Mouse (Mus musculus) E14TG2a.4 (cell line): ENCODE measurements around the gene Olfr845.

ENCODE experiments used
- CTCF ChIP-seq: conservative IDR thresholded peaks from 2 replicates; pipeline ENCODE4 v1.5.1; 2014; ENCODE audit warnings: low read length
- NANOG ChIP-seq: IDR thresholded peaks from 2 replicates; pipeline ENCODE4 v1.6.1; 2014; ENCODE audit warnings: borderline replicate concordance, low read length, mixed read lengths
- POU5F1 ChIP-seq: IDR thresholded peaks from 2 replicates; pipeline ENCODE4 v1.6.1; 2014; ENCODE audit warnings: low read length, borderline replicate concordance

- TF ChIP-seq CTCF (no peak), NANOG (no peak), POU5F1 (no peak)
These were observed at the start of gene Olfr845 for GRCm38 (mm10) chr9:19336157-19336556.
